Mouse (Mus musculus) stomach, embryonic 15.5 days (tissue): ENCODE results near the gene Far1. TPM values are rescaled to one million over a fixed set of nuclear protein-coding genes. Genes with fewer than 3 reads are reported as not detected.

Experiments
- ATAC-seq: fragments of 200-750 bp; cut with Nextera tagmentation; 2 replicates; pipeline ENCODE4 v1.8.0; 2017; ENCODE audit warnings: low read depth, moderate number of reproducible peaks, moderate TSS enrichment; ENCODE audit not compliant: insufficient read depth, low FRiP score
- H3K27ac ChIP-seq: fragments of 300-500 bp; sonication (generic); 2 replicates; pipeline ENCODE4 v1.5.1; 2015; ENCODE audit warnings: mild to moderate bottlenecking, inconsistent platforms
- H3K27me3 ChIP-seq: fragments of 300-500 bp; sonication (generic); replicated peaks from 2 replicates; pipeline ENCODE4 v1.6.1; 2015; ENCODE audit warnings: inconsistent platforms
- H3K36me3 ChIP-seq: fragments of 300-500 bp; sonication (generic); 2 replicates; pipeline ENCODE4 v1.6.1; 2015; ENCODE audit warnings: inconsistent platforms
- H3K4me1 ChIP-seq: fragments of 300-500 bp; sonication (generic); 2 replicates; pipeline ENCODE4 v1.6.1; 2015; ENCODE audit warnings: inconsistent platforms
- H3K4me2 ChIP-seq: fragments of 300-500 bp; sonication (generic); 2 replicates; pipeline ENCODE4 v1.6.1; 2015; ENCODE audit warnings: mild to moderate bottlenecking, inconsistent platforms
- H3K4me3 ChIP-seq: fragments of 300-500 bp; sonication (generic); replicated peaks from 2 replicates; pipeline ENCODE4 v1.5.1; 2015; ENCODE audit warnings: inconsistent platforms
- H3K9ac ChIP-seq: fragments of 300-500 bp; sonication (generic); 2 replicates; pipeline ENCODE4 v1.6.1; 2015; ENCODE audit warnings: inconsistent platforms
- H3K9me3 ChIP-seq: fragments of 300-500 bp; sonication (generic); 2 replicates; pipeline ENCODE4 v1.6.1; 2016; ENCODE audit warnings: inconsistent platforms
- WGBS: fragments of 180-500 bp; shearing (Covaris S2); methylation state at CpG from one replicate; pipeline ENCODE4 v1.1.7; 2015; 5-methylcytosine and 5-hydroxymethylcytosine counted together
- polyA plus RNA-seq: library from polyadenylated mRNA; unstranded; fragments of >200 nt; fragmentation: Nextera tagmentation; extraction: Ambion mirVana; gene quantifications from 2 replicates; pipeline ENCODE4 v1.2.1, GENCODE M21; 2015

Gene Far1
- polyA plus RNA-seq = 93.3 and 94.5 TPM in 2 replicates

DNA sequence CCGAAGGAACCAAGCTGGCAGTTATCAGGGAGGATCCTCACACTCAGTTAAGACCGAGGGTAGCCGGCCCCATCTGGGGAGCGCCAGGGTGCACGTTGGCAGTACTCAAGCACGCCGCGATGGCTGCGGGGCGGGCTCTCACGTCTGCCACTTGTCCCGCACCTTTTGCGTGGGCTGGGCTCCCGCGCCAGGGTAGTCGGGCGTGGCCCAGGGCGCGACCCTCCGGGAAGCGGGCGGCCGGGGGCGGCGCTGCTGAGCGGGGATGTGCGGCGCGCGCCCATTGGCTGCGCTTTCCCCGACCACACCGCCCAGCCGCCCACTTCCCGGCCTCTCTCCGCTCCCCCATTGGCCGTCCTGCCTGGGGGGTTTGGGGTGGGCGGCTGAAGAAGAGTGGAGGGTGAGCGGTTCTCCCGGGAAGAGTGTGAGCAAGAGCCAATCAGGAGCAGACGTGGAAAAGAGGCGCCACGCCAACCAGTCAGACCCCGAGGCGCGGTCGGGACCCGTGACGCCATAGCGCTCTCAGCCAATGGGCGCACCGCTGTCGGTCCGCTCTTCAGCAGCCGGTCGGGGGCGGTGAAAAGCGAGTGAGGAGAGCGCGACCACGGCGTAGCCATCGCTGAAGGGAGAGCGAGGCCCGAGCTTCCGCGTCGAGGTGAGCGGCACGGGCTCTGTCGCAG lies at the start of gene Far1:
Gene Far1, plus strand, starts transcription at position 549 of the 677 bp plus-strand sequence.
- Histone ChIP-seq H3K4me2 (peak within 1 kb of the TSS; percentile 82), H3K9me3 (no peaks in the 10 kb centered on the region), H3K36me3 (no peaks in the 10 kb centered on the region), H3K9ac (peak within 1 kb of the TSS; percentile 84), H3K4me1 (peaks cover 3% of the 10 kb centered on the region; the same call in 1 of the 2 replicates), H3K4me3 (peak within 1 kb of the TSS; percentile 97), H3K27ac (peak within 1 kb of the TSS; percentile 88), H3K27me3 (no peaks in the 10 kb centered on the region)
- peak; percentile 98 for ATAC-seq
- under 1% methylated on average over 71 of the region's 71 CpGs for WGBS

GRCm38 (mm10) chr7:113468345-113468744 lies 45.3 kb upstream of the Far1 start:
- ATAC-seq = no peak
- Histone ChIP-seq H3K9me3 (no peaks in the 10 kb centered on the region), H3K4me3 (no peak overlapping the region), H3K9ac (no peak overlapping the region), H3K27me3 (no peaks in the 10 kb centered on the region), H3K27ac (no peak overlapping the region), H3K4me2 (no peak overlapping the region), H3K36me3 (no peaks in the 10 kb centered on the region), H3K4me1 (no peaks in the 10 kb centered on the region)
- WGBS = 82% methylated on average over 3 of the region's 3 CpGs

DNA sequence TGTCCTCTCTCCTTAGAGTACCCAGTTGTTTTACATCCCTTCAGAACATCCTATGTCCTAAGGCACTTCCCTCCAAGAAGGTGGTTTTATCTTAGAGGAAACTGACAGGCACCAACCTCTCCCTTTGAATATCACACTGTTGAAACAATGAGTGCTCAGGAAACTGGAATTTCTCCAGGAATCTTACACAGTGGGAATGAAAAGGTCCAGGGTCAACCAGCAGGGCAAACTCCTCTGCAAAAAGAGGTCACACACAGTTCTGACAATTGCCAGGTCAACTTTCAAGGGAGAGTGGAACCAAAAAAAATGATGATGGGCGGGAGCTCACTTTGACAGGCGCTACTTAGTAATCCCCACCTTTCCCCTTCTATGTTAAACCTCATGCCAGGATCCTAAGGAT lies 43.0 kb upstream of the Far1 start:
- no peak overlapping the region for H3K27ac ChIP-seq
- H3K27me3 ChIP-seq = no peaks in the 10 kb centered on the region
- H3K9me3 ChIP-seq = no peaks in the 10 kb centered on the region
- H3K9ac ChIP-seq = no peak overlapping the region
- 0 out of 2 replicates have a peak, but pooled peaks cover 3% of the 10 kb centered on the region for H3K4me1 ChIP-seq
- no peak overlapping the region for H3K4me2 ChIP-seq
- no peaks in the 10 kb centered on the region for H3K36me3 ChIP-seq
- 85% methylated on average over 2 of the region's 2 CpGs for WGBS
- ATAC-seq = no peak
- no peak overlapping the region for H3K4me3 ChIP-seq

DNA sequence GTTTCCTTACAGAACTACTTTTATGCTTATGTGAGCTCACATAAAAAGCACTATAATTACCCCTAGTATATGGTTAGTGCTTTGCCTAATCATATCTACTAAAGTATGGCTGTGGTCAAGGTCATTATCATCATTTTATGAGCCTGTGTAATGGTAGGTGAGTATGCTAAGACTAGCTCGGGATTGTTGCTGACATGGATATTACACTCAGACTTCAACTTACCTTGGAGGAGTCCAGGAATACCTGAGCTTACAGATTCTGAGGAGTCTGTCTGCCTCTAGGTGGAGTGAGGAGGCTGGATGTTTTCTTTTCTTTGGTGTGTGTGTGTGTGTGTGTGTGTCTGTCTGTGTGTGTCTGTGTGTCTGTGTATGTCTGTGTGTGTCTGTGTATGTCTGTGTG lies 42.0 kb upstream of the Far1 start:
- Histone ChIP-seq H3K4me2 (no peak overlapping the region), H3K4me1 (0 out of 2 replicates have a peak, but pooled peaks cover 3% of the 10 kb centered on the region), H3K27me3 (no peaks in the 10 kb centered on the region), H3K4me3 (no peak overlapping the region), H3K9ac (no peak overlapping the region), H3K9me3 (no peaks in the 10 kb centered on the region), H3K27ac (no peak overlapping the region), H3K36me3 (no peaks in the 10 kb centered on the region)
- no peak for ATAC-seq
- 71% methylated on average over 1 of the region's 1 CpGs for WGBS

DNA sequence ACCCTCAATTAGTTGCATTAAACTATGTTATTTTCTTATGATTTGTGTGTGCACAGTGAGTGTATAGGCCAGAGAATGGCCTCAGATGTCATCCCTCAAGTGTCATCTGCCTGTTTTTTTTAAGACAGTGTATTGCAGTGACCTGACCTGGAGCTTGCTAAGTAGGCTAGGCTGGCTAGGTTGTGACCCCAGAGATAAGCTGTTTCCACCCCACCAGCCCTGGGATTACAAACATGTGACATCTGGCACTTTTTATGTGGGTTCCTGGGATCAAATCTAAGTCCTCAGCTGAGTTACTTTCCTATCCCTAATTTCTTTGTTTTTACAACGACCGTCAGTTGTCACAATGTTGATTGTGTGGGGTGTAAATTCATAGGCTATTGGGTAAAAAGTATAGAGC lies 17.8 kb upstream of the Far1 start:
- no peak overlapping the region for H3K9ac ChIP-seq
- 44% methylated on average over 2 of the region's 2 CpGs for WGBS
- H3K27me3 ChIP-seq = no peaks in the 10 kb centered on the region
- no peak overlapping the region for H3K4me3 ChIP-seq
- H3K4me1 ChIP-seq = no peaks in the 10 kb centered on the region
- no peak for ATAC-seq
- no peak overlapping the region for H3K4me2 ChIP-seq
- H3K27ac ChIP-seq = no peak overlapping the region
- H3K36me3 ChIP-seq = no peaks in the 10 kb centered on the region
- no peaks in the 10 kb centered on the region for H3K9me3 ChIP-seq

DNA sequence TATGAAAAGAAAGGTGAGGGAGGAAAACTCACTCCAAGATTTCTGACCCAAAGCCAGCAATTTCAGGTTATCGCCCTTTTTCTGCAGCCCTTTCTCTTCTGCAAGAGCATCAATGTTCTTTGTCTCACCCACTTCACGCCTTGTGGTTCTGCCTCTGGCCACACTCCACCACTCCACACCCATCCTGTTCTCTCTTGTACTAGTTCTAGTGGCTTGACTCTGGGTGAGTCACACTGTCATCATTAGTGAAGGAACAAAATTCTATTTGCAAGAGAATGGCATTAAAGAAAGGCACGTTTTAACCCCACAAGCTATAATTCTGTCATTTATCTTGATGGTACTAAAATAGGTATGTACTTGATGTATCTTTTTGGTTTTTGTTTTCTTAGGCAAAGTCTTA lies 15.2 kb upstream of the Far1 start:
- Histone ChIP-seq H3K36me3 (no peaks in the 10 kb centered on the region), H3K4me3 (no peak overlapping the region), H3K27ac (no peak overlapping the region), H3K4me2 (no peak overlapping the region), H3K9me3 (no peaks in the 10 kb centered on the region), H3K9ac (no peak overlapping the region), H3K27me3 (no peaks in the 10 kb centered on the region), H3K4me1 (no peaks in the 10 kb centered on the region)
- no peak for ATAC-seq
- WGBS = 82% methylated on average over 3 of the region's 3 CpGs

GRCm38 (mm10) chr7:113499821-113500220 lies 13.8 kb upstream of the Far1 start:
- no peak overlapping the region for H3K4me3 ChIP-seq
- no peak for ATAC-seq
- no peaks in the 10 kb centered on the region for H3K4me1 ChIP-seq
- no peak overlapping the region for H3K9ac ChIP-seq
- WGBS = 71% methylated on average over 6 of the region's 6 CpGs
- no peak overlapping the region for H3K4me2 ChIP-seq
- no peaks in the 10 kb centered on the region for H3K36me3 ChIP-seq
- H3K27me3 ChIP-seq = no peaks in the 10 kb centered on the region
- H3K27ac ChIP-seq = no peak overlapping the region
- H3K9me3 ChIP-seq = no peaks in the 10 kb centered on the region

GRCm38 (mm10) chr7:113502453-113502852 lies 11.2 kb upstream of the Far1 start:
- Histone ChIP-seq H3K4me1 (no peaks in the 10 kb centered on the region), H3K36me3 (no peaks in the 10 kb centered on the region), H3K4me2 (no peak overlapping the region), H3K9ac (no peak overlapping the region), H3K27me3 (no peaks in the 10 kb centered on the region), H3K4me3 (no peak overlapping the region), H3K27ac (peak overlapping the region; percentile 84), H3K9me3 (no peaks in the 10 kb centered on the region)
- ATAC-seq = peak; percentile 82
- 50% methylated on average over 3 of the region's 3 CpGs for WGBS

DNA sequence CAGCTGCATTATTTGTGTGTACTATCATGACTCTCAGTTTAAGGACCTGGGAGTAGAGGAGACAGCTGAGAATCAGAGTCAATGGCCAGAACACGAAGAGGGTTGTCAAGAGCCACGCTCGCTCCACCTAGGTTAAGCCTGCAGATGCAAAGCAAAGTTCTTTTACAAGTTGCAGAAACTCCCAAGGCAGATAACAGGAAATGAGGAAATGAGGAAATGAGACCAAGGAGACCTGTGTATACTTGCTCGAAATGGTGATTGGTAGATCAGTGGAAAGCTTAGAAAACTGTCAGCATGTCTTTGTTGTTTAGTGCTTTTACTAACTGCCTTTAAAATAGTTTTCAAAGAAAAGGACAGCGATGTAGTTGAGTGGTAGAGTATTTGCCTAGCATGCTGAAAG lies 8.6 kb upstream of the Far1 start:
- no peak overlapping the region for H3K27ac ChIP-seq
- H3K9me3 ChIP-seq = no peaks in the 10 kb centered on the region
- H3K4me1 ChIP-seq = no peaks in the 10 kb centered on the region
- 59% methylated on average over 5 of the region's 5 CpGs for WGBS
- no peak overlapping the region for H3K4me3 ChIP-seq
- no peak overlapping the region for H3K4me2 ChIP-seq
- H3K9ac ChIP-seq = no peak overlapping the region
- H3K36me3 ChIP-seq = no peaks in the 10 kb centered on the region
- no peak for ATAC-seq
- no peaks in the 10 kb centered on the region for H3K27me3 ChIP-seq

- Histone ChIP-seq H3K9me3 (no peaks in the 10 kb centered on the region), H3K9ac (no peak overlapping the region), H3K36me3 (no peaks in the 10 kb centered on the region), H3K27me3 (no peaks in the 10 kb centered on the region), H3K4me3 (no peak overlapping the region), H3K4me1 (no peaks in the 10 kb centered on the region), H3K4me2 (no peak overlapping the region), H3K27ac (no peak overlapping the region)
- ATAC-seq = no peak
- 86% methylated on average over 4 of the region's 4 CpGs for WGBS
Observed at GRCm38 (mm10) chr7:113505516-113506045, 8.1 kb upstream of the Far1 start.

- Histone ChIP-seq H3K4me2 (no peak overlapping the region), H3K4me3 (no peak overlapping the region), H3K9ac (no peak overlapping the region), H3K27me3 (no peaks in the 10 kb centered on the region), H3K27ac (no peak overlapping the region), H3K36me3 (no peaks in the 10 kb centered on the region), H3K9me3 (no peaks in the 10 kb centered on the region), H3K4me1 (peaks cover 3% of the 10 kb centered on the region; the same call in 1 of the 2 replicates)
- ATAC-seq = no peak
- 60% methylated on average over 3 of the region's 3 CpGs for WGBS
Observed at GRCm38 (mm10) chr7:113507846-113508245, 5.8 kb upstream of the Far1 start.

DNA sequence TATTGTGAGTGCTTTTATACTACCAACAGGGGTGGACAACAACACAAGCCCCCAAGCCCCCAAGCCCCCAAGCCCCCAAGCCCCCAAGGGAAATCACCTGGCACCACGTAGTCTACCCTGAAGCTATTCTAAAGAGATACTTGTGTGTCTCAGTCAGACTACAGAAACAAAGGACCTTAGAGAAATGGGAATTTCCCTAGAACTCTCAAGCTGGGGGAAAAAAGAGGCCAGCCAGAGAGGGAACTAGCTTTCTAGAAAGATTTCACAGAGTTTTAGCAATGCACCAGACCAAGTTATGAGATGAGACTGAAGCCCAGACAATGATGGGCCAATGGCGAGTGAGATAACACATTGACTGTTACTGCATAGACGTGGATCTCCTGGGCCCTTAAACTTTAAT lies 2.2 kb upstream of the Far1 start:
- Histone ChIP-seq H3K4me1 (peaks cover 3% of the 10 kb centered on the region; the same call in 1 of the 2 replicates), H3K27me3 (no peaks in the 10 kb centered on the region), H3K4me3 (no peak overlapping the region), H3K9ac (no peak overlapping the region), H3K4me2 (no peak overlapping the region), H3K27ac (no peak overlapping the region), H3K36me3 (no peaks in the 10 kb centered on the region), H3K9me3 (no peaks in the 10 kb centered on the region)
- ATAC-seq = no peak
- WGBS = 81% methylated on average over 3 of the region's 3 CpGs
